Mouse (Mus musculus) limb, embryonic 13.5 days (tissue): ENCODE measurements around the gene Vav2. TPM values are rescaled to one million over a fixed set of nuclear protein-coding genes. Genes with fewer than 3 reads are reported as not detected.

ENCODE experiments used
- ATAC-seq: fragments of 200-750 bp; cut with Nextera tagmentation; 2 replicates; pipeline ENCODE4 v1.8.0; 2017; ENCODE audit warnings: low read depth, moderate number of reproducible peaks, moderate TSS enrichment; ENCODE audit not compliant: low FRiP score
- H3K27ac ChIP-seq: fragments of 300-500 bp; sonication (generic); 2 replicates; pipeline ENCODE4 v1.5.1; 2015; ENCODE audit warnings: inconsistent platforms, mild to moderate bottlenecking, moderate library complexity
- H3K27me3 ChIP-seq: fragments of 300-500 bp; sonication (generic); 2 replicates; pipeline ENCODE4 v1.6.1; 2015; ENCODE audit warnings: mild to moderate bottlenecking, inconsistent platforms
- H3K36me3 ChIP-seq: fragments of 300-500 bp; sonication (generic); 2 replicates; pipeline ENCODE4 v1.6.1; 2015; ENCODE audit warnings: inconsistent platforms, mild to moderate bottlenecking, moderate library complexity
- H3K4me1 ChIP-seq: fragments of 300-500 bp; sonication (generic); 2 replicates; pipeline ENCODE4 v1.6.1; 2015; ENCODE audit warnings: inconsistent platforms
- H3K4me2 ChIP-seq: fragments of 300-500 bp; sonication (generic); replicated peaks from 2 replicates; pipeline ENCODE4 v1.6.1; 2015; ENCODE audit warnings: inconsistent platforms, mild to moderate bottlenecking, moderate library complexity
- H3K4me3 ChIP-seq: fragments of 300-500 bp; sonication (generic); 2 replicates; pipeline ENCODE4 v1.5.1; 2015; ENCODE audit warnings: moderate library complexity, mild to moderate bottlenecking, inconsistent platforms
- H3K9ac ChIP-seq: fragments of 300-500 bp; sonication (generic); 2 replicates; pipeline ENCODE4 v1.6.1; 2015; ENCODE audit warnings: mild to moderate bottlenecking, inconsistent platforms
- H3K9me3 ChIP-seq: fragments of 300-500 bp; sonication (generic); 2 replicates; pipeline ENCODE4 v1.6.1; 2016; ENCODE audit warnings: inconsistent platforms
- WGBS: fragments of 180-500 bp; shearing (Covaris S2); methylation state at CpG from one replicate; pipeline ENCODE4 v1.1.7; 2015; 5-methylcytosine and 5-hydroxymethylcytosine counted together
- polyA plus RNA-seq: library from polyadenylated mRNA; unstranded; fragments of >200 nt; fragmentation: Nextera tagmentation; extraction: Ambion mirVana; gene quantifications from 2 replicates; pipeline ENCODE4 v1.2.1, GENCODE M21; 2015

Gene Vav2
- polyA plus RNA-seq, 1 experiment from 2014 or later: 5.7 TPM

DNA sequence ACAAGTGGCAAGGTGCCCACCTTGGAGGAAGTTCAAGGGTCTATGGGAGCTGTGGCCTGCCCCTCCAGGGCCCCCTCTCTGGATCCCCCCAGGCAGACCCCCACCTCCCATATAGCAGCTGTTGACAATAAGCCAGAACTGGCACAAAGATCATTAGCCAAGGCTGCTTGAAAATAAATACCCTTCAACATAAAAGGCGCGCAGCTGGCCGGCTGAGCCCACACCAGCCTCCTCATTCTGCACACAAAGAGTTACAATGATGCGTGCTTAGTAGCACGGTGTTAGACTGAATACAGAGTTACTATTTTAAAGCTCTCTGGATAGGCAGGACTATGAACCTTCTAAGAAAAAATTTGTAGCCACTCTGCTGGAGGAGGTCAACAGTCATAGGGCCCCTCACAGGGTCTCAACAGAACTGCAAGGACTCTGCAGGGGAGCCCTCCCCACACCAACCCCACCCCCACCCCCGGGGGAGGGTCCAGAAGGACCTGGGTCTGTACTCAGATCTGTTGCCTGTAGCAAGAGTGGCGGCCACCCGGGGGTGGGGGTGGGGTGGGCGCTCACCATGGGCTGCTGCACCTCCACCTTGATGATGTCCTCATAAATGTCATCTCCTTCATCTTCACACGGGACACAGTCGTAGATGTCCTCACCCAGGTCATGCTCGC is 125.3 kb downstream of the Vav2 start:
- H3K36me3 ChIP-seq: peaks cover 11% of the 10 kb centered on the region; the same call in 1 of the 2 replicates
- no peak overlapping the region for H3K4me2 ChIP-seq
- WGBS: 55% methylated on average over 12 of the region's 12 CpGs
- peak overlapping the region; percentile 23; the same call in 1 of the 2 replicates for H3K27ac ChIP-seq
- no peaks in the 10 kb centered on the region for H3K27me3 ChIP-seq
- no peak overlapping the region for H3K4me3 ChIP-seq
- H3K9me3 ChIP-seq: no peaks in the 10 kb centered on the region
- peaks cover 32% of the 10 kb centered on the region for H3K4me1 ChIP-seq
- no peak overlapping the region for H3K9ac ChIP-seq
- ATAC-seq: peak; percentile 75

- no peaks in the 10 kb centered on the region for H3K27me3 ChIP-seq
- H3K4me1 ChIP-seq: peaks cover 33% of the 10 kb centered on the region
- H3K4me2 ChIP-seq: no peak overlapping the region
- peaks cover 14% of the 10 kb centered on the region for H3K36me3 ChIP-seq
- H3K27ac ChIP-seq: no peak overlapping the region
- 81% methylated on average over 13 of the region's 13 CpGs for WGBS
- no peak overlapping the region for H3K4me3 ChIP-seq
- H3K9ac ChIP-seq: no peak overlapping the region
- no peaks in the 10 kb centered on the region for H3K9me3 ChIP-seq
- ATAC-seq: no peak
Measured at GRCm38 (mm10) chr2:27300725-27301443, 125.9 kb downstream of the Vav2 start.

DNA sequence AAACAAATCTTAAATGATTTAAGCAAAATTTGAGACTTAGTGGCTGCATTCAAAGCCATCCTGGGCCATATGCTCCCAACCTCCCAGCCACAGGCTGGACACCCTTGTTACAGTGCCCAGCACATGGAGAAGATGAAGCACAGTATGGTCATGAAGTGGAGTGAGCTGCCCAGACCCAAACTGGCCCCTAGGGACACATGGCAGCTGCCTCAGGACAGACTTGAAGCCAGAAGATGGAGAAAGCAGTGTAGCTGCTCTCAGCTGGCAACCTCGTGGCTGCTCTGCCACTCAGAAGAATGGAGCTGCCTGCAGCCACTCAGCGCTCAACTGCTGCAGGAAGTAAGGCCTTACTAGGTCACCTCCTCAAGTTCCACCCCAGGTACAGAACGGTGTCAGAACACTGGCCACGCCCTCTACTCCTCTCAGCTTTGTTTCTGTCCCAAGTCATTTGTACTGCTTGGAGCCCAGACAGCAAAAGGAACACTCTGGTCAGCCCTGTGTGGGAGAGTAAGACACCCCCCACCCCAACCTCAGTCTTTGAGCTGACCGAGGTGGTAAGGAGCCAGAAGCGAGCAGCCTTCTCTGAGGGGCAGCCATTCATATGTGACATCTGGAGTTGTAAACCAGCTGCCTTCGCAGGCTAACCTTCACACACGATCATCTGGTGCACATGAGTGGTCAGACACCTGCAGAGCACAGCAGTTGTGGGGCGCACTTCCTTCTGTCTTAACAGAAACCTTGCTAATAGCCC is 130.0 kb downstream of the Vav2 start:
- Histone ChIP-seq H3K9ac (no peak overlapping the region), H3K4me1 (peaks cover 22% of the 10 kb centered on the region), H3K36me3 (peaks cover 35% of the 10 kb centered on the region), H3K4me2 (no peak overlapping the region), H3K27me3 (no peaks in the 10 kb centered on the region), H3K4me3 (no peak overlapping the region), H3K9me3 (no peaks in the 10 kb centered on the region), H3K27ac (no peak overlapping the region)
- WGBS: 43% methylated on average over 9 of the region's 9 CpGs
- no peak for ATAC-seq

- no peaks in the 10 kb centered on the region for H3K9me3 ChIP-seq
- 93% methylated on average over 3 of the region's 3 CpGs for WGBS
- no peak for ATAC-seq
- H3K4me3 ChIP-seq: no peak overlapping the region
- H3K27me3 ChIP-seq: no peaks in the 10 kb centered on the region
- H3K36me3 ChIP-seq: peaks cover 54% of the 10 kb centered on the region
- peaks cover 12% of the 10 kb centered on the region for H3K4me1 ChIP-seq
- H3K9ac ChIP-seq: no peak overlapping the region
- no peak overlapping the region for H3K27ac ChIP-seq
- H3K4me2 ChIP-seq: no peak overlapping the region
Measured at GRCm38 (mm10) chr2:27294777-27295176, 132.1 kb downstream of the Vav2 start.

DNA sequence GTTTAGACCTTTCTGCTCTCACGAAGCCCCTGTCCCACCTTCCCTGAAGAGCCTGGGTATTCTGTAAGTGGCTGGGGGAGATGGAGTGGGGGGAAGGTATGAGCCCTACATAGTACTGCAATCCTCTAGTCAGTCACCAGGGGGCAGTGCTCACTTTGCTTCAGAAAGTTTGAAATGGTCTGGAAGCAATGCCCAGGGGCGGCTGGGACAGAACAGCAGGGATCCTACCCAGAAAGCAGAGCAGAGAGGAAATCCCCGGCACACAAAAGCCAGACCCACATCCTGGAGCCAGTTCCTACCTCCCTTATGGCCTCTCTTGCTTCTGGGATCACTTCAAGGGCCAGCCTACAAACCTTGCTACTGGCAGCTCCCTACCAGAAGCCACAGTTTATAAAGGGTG is 137.8 kb downstream of the Vav2 start:
- Histone ChIP-seq H3K36me3 (peaks cover 57% of the 10 kb centered on the region), H3K4me2 (no peak overlapping the region), H3K27ac (peak overlapping the region; percentile 3; the same call in 1 of the 2 replicates), H3K9ac (peak overlapping the region; percentile 19; the same call in 1 of the 2 replicates), H3K4me3 (no peak overlapping the region), H3K9me3 (no peaks in the 10 kb centered on the region), H3K27me3 (no peaks in the 10 kb centered on the region), H3K4me1 (peaks cover 7% of the 10 kb centered on the region)
- 16% methylated on average over 3 of the region's 3 CpGs for WGBS
- peak; percentile 68 for ATAC-seq

DNA sequence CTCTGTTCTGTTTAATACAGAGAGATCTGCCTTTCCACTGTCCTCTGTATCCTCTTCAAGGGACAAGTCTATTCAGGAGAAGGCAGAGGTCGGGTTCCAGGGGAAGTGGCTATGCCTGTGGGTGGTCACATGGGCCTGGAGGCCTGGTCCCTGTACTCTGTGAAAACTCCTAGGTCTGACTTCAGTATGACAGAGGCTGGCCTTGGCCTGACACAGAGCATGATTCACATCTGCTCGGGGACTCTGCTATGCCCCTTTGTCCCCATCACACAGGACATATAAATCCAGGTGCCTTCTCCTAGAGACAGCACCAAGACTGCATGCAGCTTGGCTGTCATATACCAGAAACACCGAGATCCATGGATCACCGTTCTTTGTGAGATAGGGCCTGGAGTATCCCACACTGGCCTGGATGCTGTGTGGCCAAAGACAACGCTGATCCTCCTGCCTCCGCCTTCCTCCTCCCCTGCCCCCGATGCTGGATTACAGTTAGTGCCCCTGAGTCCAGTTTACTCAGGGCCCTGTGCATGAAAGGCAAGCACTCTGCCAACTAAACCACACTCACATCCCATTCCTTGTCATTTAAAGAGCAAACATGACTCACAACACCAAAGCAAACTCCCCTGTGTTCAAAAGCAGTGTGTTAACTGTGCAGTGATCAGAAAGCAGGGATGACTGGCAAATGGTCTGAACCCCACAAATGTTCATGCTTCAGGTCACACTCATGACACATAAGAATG is 139.7 kb downstream of the Vav2 start:
- Histone ChIP-seq H3K27ac (no peak overlapping the region), H3K9me3 (no peaks in the 10 kb centered on the region), H3K4me2 (no peak overlapping the region), H3K4me3 (no peak overlapping the region), H3K9ac (no peak overlapping the region), H3K27me3 (no peaks in the 10 kb centered on the region), H3K4me1 (peaks cover 7% of the 10 kb centered on the region), H3K36me3 (peaks cover 64% of the 10 kb centered on the region)
- no peak for ATAC-seq
- whole genome bisulfite sequencing: 84% methylated on average over 7 of the region's 7 CpGs

DNA sequence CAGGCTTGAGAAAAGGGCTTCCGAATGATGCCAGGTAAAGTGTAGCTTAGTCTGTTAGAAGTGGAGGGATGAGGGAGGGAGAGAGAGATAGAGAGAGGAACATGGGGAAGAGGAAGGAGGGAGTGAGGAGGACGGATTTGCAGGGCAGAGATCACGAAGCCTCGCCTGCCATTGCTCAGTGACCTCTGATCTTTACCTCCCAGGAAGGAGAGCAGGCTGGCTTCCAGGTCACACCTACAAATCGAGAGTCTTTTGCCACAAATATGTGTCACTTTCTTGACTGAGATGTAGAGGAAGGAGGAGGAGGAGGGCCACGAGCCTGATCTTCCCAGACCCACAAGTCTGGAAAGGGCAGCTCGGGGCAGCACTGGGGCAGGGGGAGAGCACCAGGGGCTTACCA is 142.4 kb downstream of the Vav2 start:
- Histone ChIP-seq H3K27ac (no peak overlapping the region), H3K4me1 (peaks cover 5% of the 10 kb centered on the region), H3K9ac (no peak overlapping the region), H3K36me3 (peaks cover 53% of the 10 kb centered on the region), H3K9me3 (no peaks in the 10 kb centered on the region), H3K4me2 (no peak overlapping the region), H3K27me3 (no peaks in the 10 kb centered on the region), H3K4me3 (no peak overlapping the region)
- 66% methylated on average over 7 of the region's 7 CpGs for WGBS
- ATAC-seq: no peak

- peaks cover 56% of the 10 kb centered on the region for H3K36me3 ChIP-seq
Measured at GRCm38 (mm10) chr2:27281771-27282170, 145.1 kb downstream of the Vav2 start.

GRCm38 (mm10) chr2:27280920-27281611 is 145.8 kb downstream of the Vav2 start:
- Histone ChIP-seq H3K4me1 (no peaks in the 10 kb centered on the region), H3K36me3 (peaks cover 61% of the 10 kb centered on the region), H3K9me3 (no peaks in the 10 kb centered on the region), H3K27ac (no peak overlapping the region), H3K9ac (no peak overlapping the region), H3K27me3 (no peaks in the 10 kb centered on the region), H3K4me3 (no peak overlapping the region), H3K4me2 (no peak overlapping the region)
- 68% methylated on average over 13 of the region's 13 CpGs for WGBS
- ATAC-seq: no peak

More at GRCm38 (mm10) chr2:27281771-27282170, 145.1 kb downstream of the Vav2 start:
- 90% methylated on average over 9 of the region's 9 CpGs for WGBS
- no peak for ATAC-seq
- H3K4me3 ChIP-seq: no peak overlapping the region
- H3K27ac ChIP-seq: no peak overlapping the region
- H3K27me3 ChIP-seq: no peaks in the 10 kb centered on the region
- no peaks in the 10 kb centered on the region for H3K9me3 ChIP-seq
- H3K4me2 ChIP-seq: no peak overlapping the region
- H3K4me1 ChIP-seq: no peaks in the 10 kb centered on the region
- H3K9ac ChIP-seq: no peak overlapping the region

- Histone ChIP-seq H3K9ac (no peak overlapping the region), H3K36me3 (peaks cover 72% of the 10 kb centered on the region), H3K27ac (no peak overlapping the region), H3K4me3 (no peak overlapping the region), H3K4me1 (no peaks in the 10 kb centered on the region), H3K9me3 (peaks cover 4% of the 10 kb centered on the region; the same call in 1 of the 2 replicates), H3K4me2 (no peak overlapping the region), H3K27me3 (no peaks in the 10 kb centered on the region)
- ATAC-seq: no peak
- WGBS: 95% methylated on average over 7 of the region's 7 CpGs
Measured at GRCm38 (mm10) chr2:27278859-27279258, 148.0 kb downstream of the Vav2 start.

GRCm38 (mm10) chr2:27268325-27268724 is 158.5 kb downstream of the Vav2 start:
- ATAC-seq: no peak
- no peaks in the 10 kb centered on the region for H3K4me1 ChIP-seq
- H3K4me3 ChIP-seq: no peak overlapping the region
- no peak overlapping the region for H3K4me2 ChIP-seq
- WGBS: 81% methylated on average over 2 of the region's 2 CpGs
- no peak overlapping the region for H3K27ac ChIP-seq
- H3K36me3 ChIP-seq: peaks cover 84% of the 10 kb centered on the region
- H3K27me3 ChIP-seq: no peaks in the 10 kb centered on the region
- no peaks in the 10 kb centered on the region for H3K9me3 ChIP-seq
- H3K9ac ChIP-seq: no peak overlapping the region
